Mouse (Mus musculus) CH12.LX (cell line): ENCODE measurements at regions not wholly inside any gene's neighbourhood (a gene's known extent, or its start where the extent isn't known, plus 50 kb on each side); places are given as distances from the start of the nearest gene placed in this dataset.

Experiments
- DNase-seq: peaks from one replicate; pipeline ENCODE4 v3.0.0-alpha.2; 2013; ENCODE audit errors: extremely low read depth
- H3K27ac ChIP-seq: 2 replicates; pipeline ENCODE4 v1.5.1; 2012; ENCODE audit warnings: low read depth, mild to moderate bottlenecking, control low read depth, moderate library complexity; ENCODE audit not compliant: insufficient read depth
- H3K27me3 ChIP-seq: replicated peaks from 2 replicates; pipeline ENCODE3; 2012; ENCODE audit warnings: inconsistent platforms
- H3K36me3 ChIP-seq, 2 experiments: replicated peaks in 1 of 2; 2 replicates each; pipeline versions ENCODE3 to v1.6.1; 2012; ENCODE audit warnings: inconsistent platforms in 1 of 2, low read length in 1 of 2, mild to moderate bottlenecking in 1 of 2, mixed read lengths in 1 of 2, moderate library complexity in 1 of 2; ENCODE audit not compliant: control insufficient read depth in 1 of 2, insufficient read depth in 1 of 2
- H3K4me1 ChIP-seq, 2 experiments: 2 replicates each; pipeline ENCODE4 v1.6.1; 2012; ENCODE audit warnings: inconsistent platforms in 1 of 2, moderate library complexity in 1 of 2; ENCODE audit not compliant: insufficient read depth in 2 of 2, control insufficient read depth in 1 of 2
- H3K4me2 ChIP-seq: 2 replicates; pipeline ENCODE4 v1.6.1; 2012; ENCODE audit warnings: low read depth, mild to moderate bottlenecking, control low read depth; ENCODE audit not compliant: poor library complexity, insufficient read depth, severe bottlenecking
- H3K4me3 ChIP-seq, 3 experiments: fragments of 150-350 bp in 1 of 3; sonication (generic) in 1 of 3; replicated peaks in 1 of 3; 2 replicates each; pipeline versions ENCODE3 to v1.5.1; 2011 to 2012; ENCODE audit warnings: low read depth in 2 of 3, low read length in 2 of 3, mild to moderate bottlenecking in 2 of 3, moderate library complexity in 2 of 3, control low read depth in 1 of 3, improper control_type of control experiment in 1 of 3, inconsistent platforms in 1 of 3, mixed read lengths in 1 of 3; ENCODE audit not compliant: poor library complexity in 1 of 3
- H3K79me2 ChIP-seq: replicated peaks from 2 replicates; pipeline ENCODE4 v1.6.1; 2012; ENCODE audit warnings: mild to moderate bottlenecking, moderate library complexity; ENCODE audit not compliant: control insufficient read depth, poor library complexity, insufficient read depth, severe bottlenecking; ENCODE audit errors: extremely low read depth
- H3K9ac ChIP-seq: 2 replicates; pipeline ENCODE4 v1.6.1; 2012; ENCODE audit warnings: low read depth, mild to moderate bottlenecking, control low read depth, moderate library complexity; ENCODE audit not compliant: insufficient read depth
- H3K9me3 ChIP-seq: replicated peaks from 2 replicates; pipeline ENCODE3; 2012; ENCODE audit warnings: low read length, inconsistent platforms, mixed read lengths
- BHLHE40 ChIP-seq: IDR thresholded peaks from 2 replicates; pipeline ENCODE4 v1.6.1; 2011; ENCODE audit warnings: mild to moderate bottlenecking, low read depth, low read length, improper control_type of control experiment
- CHD2 ChIP-seq: IDR thresholded peaks from 2 replicates; pipeline ENCODE4 v1.6.1; 2011; ENCODE audit warnings: low read length, improper control_type of control experiment
- CTCF ChIP-seq, 2 experiments: IDR thresholded peaks in 1 of 2; conservative IDR thresholded peaks in 1 of 2; 2 replicates each; pipeline ENCODE4 v1.5.1; 2011 to 2012; ENCODE audit warnings: low read depth in 2 of 2, low read length in 2 of 2, improper control_type of control experiment in 1 of 2, inconsistent platforms in 1 of 2, mild to moderate bottlenecking in 1 of 2, moderate library complexity in 1 of 2
- E2F4 ChIP-seq: IDR thresholded peaks from 2 replicates; pipeline ENCODE4 v1.6.1; 2011; ENCODE audit warnings: low read depth, low read length, improper control_type of control experiment; ENCODE audit not compliant: insufficient replicate concordance
- ELF1 ChIP-seq: IDR thresholded peaks from 2 replicates; pipeline ENCODE4 v1.6.1; 2014; ENCODE audit warnings: low read depth, mild to moderate bottlenecking, inconsistent platforms, low read length, improper control_type of control experiment
- EP300 ChIP-seq: IDR thresholded peaks from 2 replicates; pipeline ENCODE4 v1.6.1; 2011; ENCODE audit warnings: low read length, improper control_type of control experiment
- ETS1 ChIP-seq: conservative IDR thresholded peaks from 2 replicates; pipeline ENCODE4 v1.6.1; 2012; ENCODE audit warnings: low read depth, mild to moderate bottlenecking, inconsistent platforms, low read length, improper control_type of control experiment, moderate library complexity
- GABPA ChIP-seq: IDR thresholded peaks from 2 replicates; pipeline ENCODE4 v1.6.1; 2012; ENCODE audit warnings: low read depth, low read length, improper control_type of control experiment, inconsistent platforms; ENCODE audit not compliant: insufficient replicate concordance
- HCFC1 ChIP-seq: IDR thresholded peaks from 2 replicates; pipeline ENCODE4 v1.6.1; 2012; ENCODE audit warnings: low read depth, mild to moderate bottlenecking, inconsistent platforms, low read length, improper control_type of control experiment
- IRF4 ChIP-seq: IDR thresholded peaks from 2 replicates; pipeline ENCODE4 v1.6.1; 2014; ENCODE audit warnings: low read depth, mild to moderate bottlenecking, inconsistent platforms, low read length, improper control_type of control experiment
- JUN ChIP-seq: IDR thresholded peaks from 2 replicates; pipeline ENCODE4 v1.6.1; 2011; ENCODE audit warnings: low read depth, mild to moderate bottlenecking, low read length, improper control_type of control experiment, moderate library complexity; ENCODE audit not compliant: insufficient read depth
- JUND ChIP-seq: conservative IDR thresholded peaks from 2 replicates; pipeline ENCODE4 v1.6.1; 2011; ENCODE audit warnings: low read depth, low read length, improper control_type of control experiment
- KAT2A ChIP-seq: IDR thresholded peaks from 2 replicates; pipeline ENCODE4 v1.6.1; 2012; ENCODE audit warnings: low read length, improper control_type of control experiment, inconsistent platforms; ENCODE audit not compliant: insufficient replicate concordance
- MAFK ChIP-seq: IDR thresholded peaks from 2 replicates; pipeline ENCODE4 v1.6.1; 2011; ENCODE audit warnings: low read length, improper control_type of control experiment; ENCODE audit not compliant: insufficient replicate concordance
- MAX ChIP-seq: IDR thresholded peaks from 2 replicates; pipeline ENCODE4 v1.6.1; 2011; ENCODE audit warnings: low read length, improper control_type of control experiment
- MEF2A ChIP-seq: IDR thresholded peaks from 2 replicates; pipeline ENCODE4 v1.6.1; 2014; ENCODE audit warnings: low read depth, mild to moderate bottlenecking, inconsistent platforms, low read length, improper control_type of control experiment, borderline replicate concordance
- MXI1 ChIP-seq: IDR thresholded peaks from 2 replicates; pipeline ENCODE4 v1.6.1; 2011; ENCODE audit warnings: mild to moderate bottlenecking, low read depth, low read length, improper control_type of control experiment
- NELFE ChIP-seq: IDR thresholded peaks from 2 replicates; pipeline ENCODE4 v1.6.1; 2011; ENCODE audit warnings: low read depth, low read length, improper control_type of control experiment
- NRF1 ChIP-seq: IDR thresholded peaks from 2 replicates; pipeline ENCODE4 v1.6.1; 2014; ENCODE audit warnings: low read depth, mild to moderate bottlenecking, inconsistent platforms, low read length, improper control_type of control experiment, moderate library complexity
- PAX5 ChIP-seq: IDR thresholded peaks from 2 replicates; pipeline ENCODE4 v1.6.1; 2012; ENCODE audit warnings: low read length, inconsistent platforms, mixed read lengths
- RAD21 ChIP-seq: IDR thresholded peaks from 2 replicates; pipeline ENCODE4 v1.6.1; 2011; ENCODE audit warnings: low read depth, mild to moderate bottlenecking, low read length, improper control_type of control experiment, moderate library complexity
- RCOR1 ChIP-seq: conservative IDR thresholded peaks from 2 replicates; pipeline ENCODE4 v1.6.1; 2012; ENCODE audit warnings: low read depth, mild to moderate bottlenecking, inconsistent platforms, low read length, improper control_type of control experiment
- SIN3A ChIP-seq: IDR thresholded peaks from 2 replicates; pipeline ENCODE4 v1.6.1; 2012; ENCODE audit warnings: low read length, improper control_type of control experiment, inconsistent platforms
- SMC3 ChIP-seq: IDR thresholded peaks from 2 replicates; pipeline ENCODE4 v1.6.1; 2011; ENCODE audit warnings: low read depth, low read length, improper control_type of control experiment
- TBP ChIP-seq: conservative IDR thresholded peaks from 2 replicates; pipeline ENCODE4 v1.6.1; 2011; ENCODE audit warnings: low read depth, low read length, improper control_type of control experiment
- UBTF ChIP-seq: IDR thresholded peaks from 2 replicates; pipeline ENCODE4 v1.6.1; 2012; ENCODE audit warnings: low read depth, mild to moderate bottlenecking, inconsistent platforms, low read length, improper control_type of control experiment, moderate library complexity
- USF1 ChIP-seq: IDR thresholded peaks from 2 replicates; pipeline ENCODE4 v1.6.1; 2014; ENCODE audit warnings: low read depth, mild to moderate bottlenecking, inconsistent platforms, low read length, improper control_type of control experiment
- USF2 ChIP-seq: conservative IDR thresholded peaks from 2 replicates; pipeline ENCODE4 v1.6.1; 2011; ENCODE audit warnings: low read depth, low read length, improper control_type of control experiment
- ZC3H11A ChIP-seq: IDR thresholded peaks from 2 replicates; pipeline ENCODE4 v1.6.1; 2012; ENCODE audit warnings: low read depth, mild to moderate bottlenecking, inconsistent platforms, low read length, improper control_type of control experiment
- ZMIZ1 ChIP-seq: IDR thresholded peaks from 2 replicates; pipeline ENCODE4 v1.6.1; 2012; ENCODE audit warnings: low read depth, mild to moderate bottlenecking, inconsistent platforms, low read length, improper control_type of control experiment
- dilution Hi-C: fragments of 300-500 bp; cut with MboI; formaldehyde crosslinking; loops from 2 replicates; pipeline ENCODE4 v1.14.3; 2020; ENCODE audit warnings: low sequenced_read_pairs; ENCODE audit not compliant: extremely low pct_unique_long_range_greater_than_20kb, extremely low pct_ligation_motif_present
- in situ Hi-C: fragments of 300-500 bp; cut with MboI; formaldehyde crosslinking; loops from 3 replicates; pipeline ENCODE4 v1.14.3; 2019; ENCODE audit warnings: low sequenced_read_pairs, low pct_ligation_motif_present, low pct_unique_long_range_greater_than_20kb, mixed read lengths

DNA sequence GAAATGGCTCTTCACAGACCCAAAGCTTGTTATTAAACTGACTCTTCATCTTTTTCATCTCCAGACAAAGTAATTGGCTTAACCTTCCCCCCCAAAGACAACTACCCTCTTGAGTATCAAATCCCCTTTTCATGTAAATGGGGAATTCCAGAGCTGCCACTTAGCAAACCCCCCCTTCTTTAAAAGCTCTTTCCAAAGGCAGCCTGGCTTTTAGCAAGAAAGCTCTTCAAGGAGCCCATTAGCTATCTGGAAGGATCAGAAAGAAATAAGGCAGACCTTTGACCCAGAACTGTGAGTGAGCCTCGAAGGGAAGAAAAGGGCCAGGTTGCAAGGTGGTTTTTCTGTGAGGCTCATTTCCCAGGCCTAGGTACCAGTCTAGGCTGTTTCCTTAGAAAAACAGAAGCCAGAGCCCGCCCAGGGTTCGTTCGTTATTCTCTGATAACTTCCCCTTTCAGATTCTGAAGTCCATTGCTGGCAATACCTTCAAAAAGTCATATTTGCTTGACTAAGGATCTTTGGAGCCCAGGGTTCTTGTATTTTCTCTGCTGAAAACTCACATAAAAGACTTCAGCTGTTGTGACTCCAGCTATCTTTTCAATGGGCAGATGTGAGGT is 329.9 kb downstream of the Nuak1 start:
- H3K4me2 ChIP-seq: peak overlapping the region; percentile 72
- H3K79me2 ChIP-seq: no peaks in the 10 kb centered on the region
- dilution Hi-C loops: no loop called here
- in situ Hi-C loops: no loop called here
- TF ChIP-seq MEF2A (no peak), RCOR1 (0 out of 2 replicates have a peak, but pooled peaks have one; percentile 12), UBTF (no peak), BHLHE40 (0 out of 2 replicates have a peak, but pooled peaks have one; percentile 42), NELFE (peak; percentile 44; the same call in 1 of the 2 replicates), USF2 (0 out of 2 replicates have a peak, but pooled peaks have one; percentile 9), EP300 (peak; percentile 50; the same call in 1 of the 2 replicates), CHD2 (peak; percentile 65; the same call in 1 of the 2 replicates), IRF4 (peak; percentile 53; the same call in 1 of the 2 replicates), TBP (peak; percentile 65)
- peak overlapping the region in 2 of 3 experiments; percentile 9 to 38 for H3K4me3 ChIP-seq
- peak; percentile 64 for DNase-seq
- peak overlapping the region; percentile 85 for H3K9ac ChIP-seq
- H3K36me3 ChIP-seq: peaks cover 0 to 6% of the 10 kb centered on the region in 2 experiments
- H3K4me1 ChIP-seq: peaks cover 15 to 55% of the 10 kb centered on the region in 2 experiments
- peak overlapping the region; percentile 98 for H3K27ac ChIP-seq
- H3K27me3 ChIP-seq: no peaks in the 10 kb centered on the region
- no peaks in the 10 kb centered on the region for H3K9me3 ChIP-seq

- Histone ChIP-seq H3K27me3 (no peaks in the 10 kb centered on the region), H3K36me3 (peaks cover 0 to 4% of the 10 kb centered on the region in 2 experiments), H3K9ac (peak overlapping the region; percentile 85), H3K9me3 (no peaks in the 10 kb centered on the region), H3K4me1 (peaks cover 15 to 55% of the 10 kb centered on the region in 2 experiments), H3K27ac (peak overlapping the region; percentile 98), H3K79me2 (no peaks in the 10 kb centered on the region), H3K4me2 (peak overlapping the region; percentile 72; the same call in 1 of the 2 replicates), H3K4me3 (peak overlapping the region in 1 of 3 experiments; percentile 38)
- dilution Hi-C loops: no loop called here
- peak; percentile 97 for DNase-seq
- in situ Hi-C loops: no loop called here
- TF ChIP-seq CTCF (conservative IDR thresholded peaks at IDR 0.05 in 1 of 2, IDR thresholded peaks at IDR 0.05 in 1 of 2; ENCODE audit: low read depth in 2 of 2, low read length in 2 of 2) (no peak), JUND (no peak), USF1 (no peak), ZMIZ1 (peak; percentile 89), CHD2 (peak; percentile 86), ETS1 (peak; percentile 96), E2F4 (no peak), TBP (no peak), IRF4 (peak; percentile 90), GABPA (no peak), PAX5 (no peak), NRF1 (0 out of 2 replicates have a peak, but pooled peaks have one; percentile 8), USF2 (no peak), MAX (peak; percentile 59; the same call in 1 of the 2 replicates), UBTF (no peak), NELFE (no peak; the same call in 1 of the 2 replicates), RAD21 (peak; percentile 26), HCFC1 (no peak), SMC3 (peak; percentile 24), MXI1 (no peak), ELF1 (peak; percentile 15; the same call in 1 of the 2 replicates), ZC3H11A (no peak; the same call in 1 of the 2 replicates), SIN3A (peak; percentile 80), JUN (peak; percentile 29; the same call in 1 of the 2 replicates), MAFK (peak; percentile 76; the same call in 1 of the 2 replicates), EP300 (peak; percentile 98), KAT2A (peak; percentile 86)
These were observed 328.9 kb downstream of the Nuak1 start for GRCm38 (mm10) chr10:84111502-84111901.
